Mouse (Mus musculus) liver, adult 10 weeks (tissue): ENCODE data around the gene Olfr1462. TPM values are rescaled to one million over a fixed set of nuclear protein-coding genes. Genes with fewer than 3 reads are reported as not detected.

Experiments used
- polyA plus RNA-seq: library from polyadenylated mRNA; stranded (reverse); fragments of 350-450 nt; fragmentation: Illumina TruSeq; extraction: RNeasy Lipid Tissue Mini Kit (QIAGEN cat#74804); gene quantifications from one replicate; pipeline ENCODE4 v1.2.3, GENCODE M21; 2014; ENCODE audit warnings: low read depth, low replicate concordance

The Olfr1462 gene
- not detected for polyA plus RNA-seq

DNA sequence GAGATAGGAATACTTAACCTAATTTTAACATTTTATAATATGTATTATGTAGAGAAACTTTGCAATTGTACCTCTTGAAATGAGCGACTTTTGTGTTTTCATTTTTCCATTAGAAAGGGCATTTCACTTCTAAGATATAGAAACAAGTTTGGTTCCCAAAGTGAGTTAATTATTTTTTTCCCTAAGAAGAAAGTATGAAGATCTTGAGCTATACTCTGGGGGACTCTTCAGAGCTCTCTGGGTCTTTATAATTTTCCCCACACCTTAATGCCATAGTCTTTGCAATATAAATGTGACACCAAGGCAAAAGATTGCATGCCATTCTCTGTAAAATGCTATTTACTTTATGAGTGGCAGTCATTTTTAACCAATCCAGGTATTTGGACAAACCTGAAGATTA is at the start of gene Olfr1462:
Gene Olfr1462 (plus strand): TSS at position 301 of the 400 bp plus-strand sequence.

DNA sequence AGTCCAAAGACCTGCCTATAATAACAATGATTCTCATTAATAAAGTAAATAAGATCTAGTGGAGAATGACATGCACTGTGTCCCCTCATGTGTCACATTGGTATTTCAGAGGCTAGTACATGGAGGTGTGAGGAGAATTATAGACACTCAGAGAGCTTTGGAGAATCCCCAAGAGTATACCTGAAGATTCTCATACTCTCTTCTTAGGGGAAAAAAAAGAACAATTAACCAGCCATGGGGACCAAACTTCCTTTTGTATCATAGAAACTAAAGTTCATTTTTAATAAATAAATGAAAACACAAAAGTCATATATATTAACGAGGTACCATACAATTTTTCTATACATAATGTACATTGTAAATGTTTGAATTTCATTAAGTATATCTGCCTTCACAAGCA is 36.1 kb upstream of the Olfr1462 start, which contains the start of gene Olfr1459:
Gene Olfr1459 (minus strand): TSS at position 101 of the 400 bp plus-strand sequence.

DNA sequence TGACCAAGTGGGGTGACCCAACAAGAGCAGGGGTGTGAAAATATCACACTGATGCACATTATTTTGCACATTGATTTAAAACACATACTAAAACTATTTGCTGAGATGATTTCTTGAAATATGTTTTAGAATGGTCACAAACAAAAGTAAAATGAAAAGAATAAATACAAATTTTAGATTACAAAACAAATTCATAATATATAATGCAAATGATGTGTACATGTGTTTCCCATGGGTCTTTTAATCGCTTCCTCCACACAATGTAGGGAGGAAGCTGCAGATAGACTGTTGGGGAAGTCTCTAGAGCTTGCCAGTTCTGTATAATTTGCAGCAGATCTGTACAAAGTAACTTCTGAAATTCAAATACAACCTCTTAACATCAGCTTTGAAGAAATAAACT is 22.8 kb upstream of the Olfr1462 start, which contains the start of gene Olfr1461:
Gene Olfr1461 (plus strand): TSS at position 301 of the 400 bp plus-strand sequence.

DNA sequence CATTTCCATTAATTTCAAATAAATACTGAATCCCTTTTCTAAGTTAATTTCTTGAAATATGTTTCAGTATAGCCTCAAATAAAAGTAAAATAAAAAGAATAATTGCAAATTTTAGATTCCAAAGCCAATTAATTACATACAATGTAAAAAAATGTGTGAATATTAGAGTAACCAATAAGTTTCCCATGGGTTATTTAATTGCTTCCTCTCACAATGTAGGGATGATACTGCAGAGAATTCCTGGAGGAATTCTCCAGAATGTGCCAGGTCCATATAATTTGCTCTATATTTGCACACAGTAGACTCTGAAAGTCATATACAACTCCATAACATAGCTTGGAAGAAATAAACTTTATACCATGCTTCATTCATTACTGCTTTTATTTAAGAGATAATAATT is 45.5 kb downstream of the Olfr1462 start, which contains the start of gene Olfr1463:
Gene Olfr1463 (plus strand): TSS at position 301 of the 400 bp plus-strand sequence.

Other genes with a start within 250 kb of the Olfr1462 start
- not detected for gene Olfr1450, start 235.5 kb upstream of the Olfr1462 start, polyA plus RNA-seq
- gene Olfr1451, start 190.7 kb upstream of the Olfr1462 start, polyA plus RNA-seq: not detected
- not detected for gene Olfr1453, start 157.4 kb upstream of the Olfr1462 start, polyA plus RNA-seq
- gene Olfr1454, start 125.1 kb upstream of the Olfr1462 start, polyA plus RNA-seq: not detected
- gene Olfr1457, start 87.8 kb upstream of the Olfr1462 start, polyA plus RNA-seq: not detected
- not detected for gene Olfr1458, start 79.0 kb upstream of the Olfr1462 start, polyA plus RNA-seq
- gene Olfr1459, start 36.2 kb upstream of the Olfr1462 start, polyA plus RNA-seq: not detected
- not detected for gene Olfr1461, start 22.7 kb upstream of the Olfr1462 start, polyA plus RNA-seq
- not detected for gene Olfr1463, start 45.6 kb downstream of the Olfr1462 start, polyA plus RNA-seq
- not detected for gene Olfr1465, start 129.8 kb downstream of the Olfr1462 start, polyA plus RNA-seq
- not detected for gene Olfr1466, start 153.1 kb downstream of the Olfr1462 start, polyA plus RNA-seq
- not detected for gene Olfr1467, start 176.5 kb downstream of the Olfr1462 start, polyA plus RNA-seq
- gene Olfr1469, start 222.1 kb downstream of the Olfr1462 start, polyA plus RNA-seq: not detected